In genomic region chr11:75399411-75399841, GRCm38 (mm10) we compare ENCODE assay signal across 12 mouse cellular contexts. TPM values are rescaled to one million over a fixed set of nuclear protein-coding genes. Genes with fewer than 3 reads are reported as not detected.
DNase-seq lines count a peak whose midpoint lies in the region; ATAC-seq and TF ChIP-seq lines count a peak whose summit lies in the region.
"Had no signal": no experiment of that assay in that cellular context is flagged by ENCODE, and none has a peak within 500 bp of the region (broad histone marks: within the 10 kb centered on the region; RNA-seq: fewer than 3 reads in every experiment).

No protein-coding gene starts in this region.

- ATAC-seq in hindbrain, embryonic 11.5 days (ENCODE audit: low FRiP score): no peak

- H3K4me1 ChIP-seq in hindbrain, embryonic 11.5 days (replicated peaks; ENCODE audit: control insufficient read depth, insufficient read depth, low read length): no peaks in the 10 kb centered on the region
- H3K4me1 ChIP-seq: midbrain, embryonic 12.5 days; stomach, embryonic 15.5 days had no signal

- H3K79me2 ChIP-seq in C2C12 (ENCODE audit: control insufficient read depth, insufficient read depth): peaks cover 16% of the 10 kb centered on the region

- WGBS in hindbrain, embryonic 11.5 days: 91% methylated on average over 11 of the region's 11 CpGs

- TF ChIP-seq CTCF in C2C12 (IDR thresholded peaks at IDR 0.05; ENCODE audit: control insufficient read depth, insufficient read depth, insufficient read length): no peak

- DNase-seq in frontal cortex, adult 2 months (ENCODE audit: extremely low spot score in 1 of 2, low spot score in 1 of 2): peak; percentile 31 to 75
- no peak for DNase-seq in frontal cortex, postnatal 10 days (ENCODE audit: low spot score in 2 of 2)
- peak; percentile 49 for DNase-seq in adrenal gland, postnatal 25 days
- DNase-seq in layer of hippocampus, adult 8-10 months (ENCODE audit: low spot score in 2 of 2): peak; percentile 67 to 78
- DNase-seq in gastrocnemius, postnatal 36 days: no peak
- DNase-seq in hindbrain, embryonic 11.5 days (ENCODE audit: low spot score): no peak
- DNase-seq in kidney, postnatal 25 days: no peak

- H3K9me3 ChIP-seq in hindbrain, embryonic 11.5 days (ENCODE audit: control insufficient read depth, low read length): no peaks in the 10 kb centered on the region
- H3K9me3 ChIP-seq: midbrain, embryonic 12.5 days; stomach, embryonic 15.5 days had no signal

- peaks cover 10% of the 10 kb centered on the region for H3K36me3 ChIP-seq in C2C12 (ENCODE audit: control insufficient read depth, insufficient read depth)
- no peaks in the 10 kb centered on the region for H3K36me3 ChIP-seq in hindbrain, embryonic 11.5 days (ENCODE audit: control insufficient read depth, insufficient read depth, low read length)
- H3K36me3 ChIP-seq: midbrain, embryonic 12.5 days; stomach, embryonic 15.5 days had no signal

- H3K27me3 ChIP-seq in C2C12 (ENCODE audit: control insufficient read depth, insufficient read depth, insufficient read length): no peaks in the 10 kb centered on the region
- no peaks in the 10 kb centered on the region for H3K27me3 ChIP-seq in hindbrain, embryonic 11.5 days (ENCODE audit: control insufficient read depth, insufficient read depth, low read length)
- H3K27me3 ChIP-seq: midbrain, embryonic 12.5 days; stomach, embryonic 15.5 days had no signal

- intact Hi-C loops in gastrocnemius, postnatal 36 days (cut with DNase I): loop anchor here (5.0 kb wide), 1 partner anchor 217 kb away; no protein-coding TSS in a partner anchor

- no peak overlapping the region for H3K27ac ChIP-seq in hindbrain, embryonic 11.5 days (ENCODE audit: low read depth, low read length)
- H3K27ac ChIP-seq: liver, embryonic 14.5 days; midbrain, embryonic 12.5 days; stomach, embryonic 15.5 days had no signal

- H3K4me3 ChIP-seq in C2C12 (ENCODE audit: insufficient read depth, poor library complexity, severe bottlenecking): no peak overlapping the region
- H3K4me3 ChIP-seq in hindbrain, embryonic 11.5 days (ENCODE audit: low read depth, low read length): no peak overlapping the region
- H3K4me3 ChIP-seq: midbrain, embryonic 12.5 days; stomach, embryonic 15.5 days had no signal

- H3K9ac ChIP-seq in hindbrain, embryonic 11.5 days (ENCODE audit: low read depth, low read length): no peak overlapping the region
- H3K9ac ChIP-seq: liver, embryonic 14.5 days; midbrain, embryonic 12.5 days; stomach, embryonic 15.5 days had no signal

- peak overlapping the region; percentile 48 for H3ac ChIP-seq in C2C12 (ENCODE audit: control insufficient read depth, insufficient read length, low read depth)

- H3K4me2 ChIP-seq in hindbrain, embryonic 11.5 days (replicated peaks; ENCODE audit: low read depth, low read length): no peak overlapping the region
- H3K4me2 ChIP-seq: midbrain, embryonic 12.5 days; stomach, embryonic 15.5 days had no signal

- no peaks in the 10 kb centered on the region for H3K79me3 ChIP-seq in C2C12 (ENCODE audit: low read depth)

TF ChIP-seq in C2C12, 6 proteins besides CTCF, POLR2A, EP300 and RAD21:
- no peak for TF ChIP-seq MYOG (IDR thresholded peaks at IDR 0.05; ENCODE audit: control insufficient read depth, extremely low read depth, insufficient read length)
- TF ChIP-seq FOSL1 (IDR thresholded peaks at IDR 0.05; ENCODE audit: insufficient read depth, low read length, poor library complexity, severe bottlenecking): peak; percentile 95
- TF ChIP-seq MAX (IDR thresholded peaks at IDR 0.05): peak; percentile 75
- TF ChIP-seq MYOD1 (IDR thresholded peaks at IDR 0.05; ENCODE audit: control insufficient read depth, insufficient read length, low read depth): peak; percentile 94

RNA-seq across cellular contexts. Expression of gene Serpinf1, which starts 23.1 kb away (rescaled TPM):
- 33.0 and 33.1 TPM in 2 replicates for polyA plus RNA-seq in frontal cortex, adult 2 months (2012; rRNA removed)
- polyA plus RNA-seq in C2C12 (2012; fragmentation: generic; extraction: Trizol): 1,152 TPM
- 12.4 and 23.9 TPM in 2 replicates for total RNA-seq in adrenal gland, postnatal 25 days (2021)
- total RNA-seq in layer of hippocampus, adult 8-10 months (2022): 10 to 100 TPM in 3 of 4 experiments, 1 to 10 TPM in 1; 9.7 to 16.0 (median 11.5) TPM
- total RNA-seq in gastrocnemius, postnatal 36 days (2021): 10 to 100 TPM; 83.2 to 88.9 TPM
- 90.5 and 91.3 TPM in 2 replicates for polyA plus RNA-seq in hindbrain, embryonic 11.5 days (2014; fragmentation: Nextera tagmentation; extraction: Ambion mirVana)

RNA-seq across cellular contexts. Expression of gene Serpinf2, which starts 40.0 kb away (rescaled TPM):
- polyA plus RNA-seq in frontal cortex, adult 2 months (2012; rRNA removed): 0.10 and 0.11 TPM in 2 replicates
- polyA plus RNA-seq in C2C12 (2012; fragmentation: generic; extraction: Trizol): 0.07 TPM
- total RNA-seq in adrenal gland, postnatal 25 days (2021): 7.7 TPM in 1 of 2 replicates, not detected in the other
- 1 to 10 TPM in 2 of 4 experiments, under 1 TPM in 2; 0.45 to 4.0 (median 1.8) TPM for total RNA-seq in layer of hippocampus, adult 8-10 months (2022)
- not detected for total RNA-seq in gastrocnemius, postnatal 36 days (2021)
- 0.36 TPM in 1 of 2 replicates, not detected in the other for polyA plus RNA-seq in hindbrain, embryonic 11.5 days (2014; fragmentation: Nextera tagmentation; extraction: Ambion mirVana)
- polyA plus RNA-seq: heart, postnatal 0 days; midbrain, embryonic 12.5 days had no signal

RNA-seq across cellular contexts. Expression of gene Smyd4, which starts 51.2 kb away (rescaled TPM):
- polyA plus RNA-seq in frontal cortex, adult 2 months (2012; rRNA removed): 7.1 and 9.9 TPM in 2 replicates
- 14.7 TPM for polyA plus RNA-seq in C2C12 (2012; fragmentation: generic; extraction: Trizol)
- total RNA-seq in adrenal gland, postnatal 25 days (2021): 7.0 and 9.3 TPM in 2 replicates
- 10 to 100 TPM; 15.0 to 23.6 (median 19.6) TPM for total RNA-seq in layer of hippocampus, adult 8-10 months (2022)
- 1 to 10 TPM; 2.0 to 3.1 TPM for total RNA-seq in gastrocnemius, postnatal 36 days (2021)
- 11.7 and 13.9 TPM in 2 replicates for polyA plus RNA-seq in hindbrain, embryonic 11.5 days (2014; fragmentation: Nextera tagmentation; extraction: Ambion mirVana)

RNA-seq across cellular contexts. Expression of gene Rpa1, which starts 51.3 kb away (rescaled TPM):
- 29.4 and 30.7 TPM in 2 replicates for polyA plus RNA-seq in frontal cortex, adult 2 months (2012; rRNA removed)
- polyA plus RNA-seq in C2C12 (2012; fragmentation: generic; extraction: Trizol): 164 TPM
- 45.4 and 59.6 TPM in 2 replicates for total RNA-seq in adrenal gland, postnatal 25 days (2021)
- 10 to 100 TPM; 61.7 to 67.5 (median 66.1) TPM for total RNA-seq in layer of hippocampus, adult 8-10 months (2022)
- 10 to 100 TPM; 53.7 to 58.5 TPM for total RNA-seq in gastrocnemius, postnatal 36 days (2021)
- polyA plus RNA-seq in hindbrain, embryonic 11.5 days (2014; fragmentation: Nextera tagmentation; extraction: Ambion mirVana): 100 and 105 TPM in 2 replicates

RNA-seq across cellular contexts. Expression of gene Wdr81, which starts 55.1 kb away (rescaled TPM):
- polyA plus RNA-seq in frontal cortex, adult 2 months (2012; rRNA removed): 13.2 and 14.4 TPM in 2 replicates
- polyA plus RNA-seq in C2C12 (2012; fragmentation: generic; extraction: Trizol): 21.6 TPM
- 21.9 and 23.5 TPM in 2 replicates for total RNA-seq in adrenal gland, postnatal 25 days (2021)
- total RNA-seq in layer of hippocampus, adult 8-10 months (2022): 10 to 100 TPM; 23.5 to 25.3 (median 24.3) TPM
- total RNA-seq in gastrocnemius, postnatal 36 days (2021): 1 to 10 TPM; 4.1 to 5.4 TPM
- polyA plus RNA-seq in hindbrain, embryonic 11.5 days (2014; fragmentation: Nextera tagmentation; extraction: Ambion mirVana): 3.1 and 4.1 TPM in 2 replicates

Comparison
In these comparisons a context has a peak if more than half of its experiments do, and no peak if none do; other contexts are left out.
1. DNase-seq: peak in frontal cortex, adult 2 months (2 of 2), adrenal gland, postnatal 25 days (single experiment) and layer of hippocampus, adult 8-10 months (2 of 2); none in frontal cortex, postnatal 10 days (0 of 2), gastrocnemius, postnatal 36 days (0 of 2), hindbrain, embryonic 11.5 days (single experiment) and kidney, postnatal 25 days (0 of 2).